Mouse (Mus musculus): ENCODE results near the gene Arap2. TPM values are rescaled to one million over a fixed set of nuclear protein-coding genes. Genes with fewer than 3 reads are reported as not detected.

Gene Arap2
- 0.73 and 1.9 TPM in 2 replicates for polyA plus RNA-seq (2012; rRNA removed)

DNA sequence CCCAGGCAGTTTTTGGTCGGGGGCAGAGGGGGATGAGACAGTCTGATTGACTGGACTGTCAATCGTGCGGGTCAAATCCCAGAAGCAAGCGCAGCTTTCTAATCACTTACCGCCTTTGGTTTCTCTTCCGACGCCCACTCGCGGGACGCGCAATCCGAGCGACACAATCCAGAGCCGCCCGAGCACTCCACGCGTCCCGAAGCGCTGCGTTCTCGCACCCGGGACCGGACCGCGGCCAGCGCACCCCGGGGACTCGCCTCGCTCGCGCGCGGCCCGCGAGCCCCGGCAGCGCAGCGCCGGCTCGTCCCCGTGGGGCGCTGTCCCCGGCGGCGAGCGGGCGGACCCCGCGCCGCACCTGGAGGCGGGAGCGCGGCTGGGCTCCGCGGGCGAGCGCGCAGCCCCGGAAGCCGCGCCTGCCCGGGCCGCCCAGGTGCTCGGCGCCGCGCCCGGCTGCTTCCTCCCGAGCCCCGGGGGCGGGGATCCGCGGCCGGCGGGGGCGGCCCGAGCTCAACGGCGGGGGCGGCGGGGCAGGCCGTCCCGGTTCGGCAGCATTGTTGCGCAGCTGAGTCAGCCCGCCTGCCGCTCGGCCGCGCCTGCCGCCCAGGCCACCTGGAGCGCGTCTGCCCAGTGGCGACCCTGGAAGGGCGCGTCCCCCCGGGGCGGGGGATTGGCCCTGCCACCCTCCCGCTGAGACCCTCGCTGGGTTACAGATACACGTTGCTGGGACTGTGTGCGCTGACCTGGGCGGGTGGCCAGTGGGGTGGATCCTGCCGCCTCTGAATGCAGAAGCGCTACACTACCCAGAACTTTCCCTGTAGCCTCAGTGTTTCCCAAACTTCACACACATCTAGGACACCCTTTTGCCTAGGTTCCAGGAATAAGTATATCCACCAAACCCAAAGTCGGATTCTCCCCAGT lies at the start of gene Arap2:
TSS of gene Arap2 (minus strand) at position 376 of the 918 bp plus-strand sequence.

DNA sequence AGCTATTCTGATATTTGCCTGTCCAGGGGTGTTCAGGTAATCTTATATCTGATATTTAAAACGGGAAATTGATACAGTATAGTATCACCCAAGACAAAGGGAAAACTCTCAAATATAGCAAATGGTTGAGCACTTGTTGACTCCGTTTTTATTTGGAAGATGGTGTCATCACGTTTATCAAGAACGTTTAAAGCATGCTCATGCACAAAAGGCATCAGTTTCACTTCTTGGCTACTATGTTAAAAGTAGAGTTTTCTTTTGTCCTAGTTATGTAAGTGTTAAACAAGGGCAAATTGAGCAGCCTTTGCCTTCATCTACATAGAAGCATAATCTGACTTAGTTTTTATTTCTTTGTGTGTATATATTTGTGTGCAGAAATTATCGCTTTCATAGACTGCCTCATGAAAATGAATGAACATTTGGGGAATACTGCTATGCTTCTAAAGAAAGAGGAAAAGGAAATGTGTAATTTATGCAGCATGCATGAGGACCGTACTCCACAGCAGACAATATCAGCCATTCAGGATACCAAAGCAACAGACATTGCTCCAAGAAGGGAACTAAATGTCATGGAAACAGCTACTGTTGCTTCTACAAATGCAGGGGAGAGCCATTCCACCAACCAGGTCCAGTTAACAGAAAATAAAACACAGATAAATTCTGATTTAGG lies 47.6 kb upstream of the Arap2 start, which contains the start of gene Dthd1:
TSS of gene Dthd1 (plus strand) at position 422 of the 670 bp plus-strand sequence.

Other genes with a start within 250 kb of the Arap2 start
- gene Dthd1, start 47.7 kb upstream of the Arap2 start, polyA plus RNA-seq (2012; rRNA removed), result 0.03 and 0.04 TPM in 2 replicates

All from stomach, adult 2 months (tissue).